Mouse (Mus musculus): ENCODE measurements around the gene Lyg1. TPM values are rescaled to one million over a fixed set of nuclear protein-coding genes. Genes with fewer than 3 reads are reported as not detected.

Gene Lyg1
- total RNA-seq, 1 experiment: not detected

- no peaks in the 10 kb centered on the region for H3K9me3 ChIP-seq (ENCODE audit: control insufficient read depth, insufficient read depth, low read depth, low read length)
- TF ChIP-seq HCFC1 (IDR thresholded peaks at IDR 0.05; ENCODE audit: borderline replicate concordance, insufficient read depth, low read length) (no peak), MAFK (IDR thresholded peaks at IDR 0.05; ENCODE audit: insufficient read depth, low read depth, low read length) (no peak), CHD2 (IDR thresholded peaks at IDR 0.05; ENCODE audit: low read depth, low read length) (no peak), ZC3H11A (IDR thresholded peaks at IDR 0.05; ENCODE audit: borderline replicate concordance, low read depth, low read length) (no peak), ZNF384 (IDR thresholded peaks at IDR 0.05; ENCODE audit: low read depth, low read length) (no peak)
- H3K27ac ChIP-seq (ENCODE audit: insufficient read depth, low read depth, low read length, poor library complexity, severe bottlenecking): no peak overlapping the region
- no peak for DNase-seq (ENCODE audit: low read depth, low spot score)
- no peaks in the 10 kb centered on the region for H3K36me3 ChIP-seq (ENCODE audit: control insufficient read depth, insufficient read depth, low read length, poor library complexity, severe bottlenecking)
- peaks cover 0 to 6% of the 10 kb centered on the region in 2 experiments; a peak in 3 of 4 replicates for H3K4me1 ChIP-seq (ENCODE audit: control insufficient read depth in 2 of 2, insufficient read depth in 2 of 2, low read length in 2 of 2, poor library complexity in 1 of 2)
- no peak overlapping the region for H3K9ac ChIP-seq (ENCODE audit: insufficient read depth, low read depth, low read length, poor library complexity, severe bottlenecking)
- in situ Hi-C loops (cut with MboI; ENCODE audit: low sequenced_read_pairs in 2 of 2, unreplicated experiment in 2 of 2): no loop called here
- no peak overlapping the region for H3K4me3 ChIP-seq (ENCODE audit: insufficient read depth in 1 of 2, low read depth in 1 of 2, low read length in 2 of 2, poor library complexity in 1 of 2, severe bottlenecking in 1 of 2)
Measured at GRCm38 (mm10) chr1:37954786-37955185, 2.8 kb downstream of the Lyg1 start.

GRCm38 (mm10) chr1:37948906-37949305 is 8.7 kb downstream of the Lyg1 start:
- Histone ChIP-seq H3K36me3 (ENCODE audit: control insufficient read depth, insufficient read depth, low read length, poor library complexity, severe bottlenecking) (no peaks in the 10 kb centered on the region), H3K9ac (ENCODE audit: insufficient read depth, low read depth, low read length, poor library complexity, severe bottlenecking) (no peak overlapping the region), H3K4me3 (ENCODE audit: insufficient read depth in 1 of 2, low read depth in 1 of 2, low read length in 2 of 2, poor library complexity in 1 of 2, severe bottlenecking in 1 of 2) (no peak overlapping the region), H3K4me1 (ENCODE audit: control insufficient read depth in 2 of 2, insufficient read depth in 2 of 2, low read length in 2 of 2, poor library complexity in 1 of 2) (no peaks in the 10 kb centered on the region), H3K9me3 (ENCODE audit: control insufficient read depth, insufficient read depth, low read depth, low read length) (no peaks in the 10 kb centered on the region), H3K27ac (ENCODE audit: insufficient read depth, low read depth, low read length, poor library complexity, severe bottlenecking) (no peak overlapping the region)
- in situ Hi-C loops (cut with MboI; ENCODE audit: low sequenced_read_pairs in 2 of 2, unreplicated experiment in 2 of 2): no loop called here
- TF ChIP-seq HCFC1 (IDR thresholded peaks at IDR 0.05; ENCODE audit: borderline replicate concordance, insufficient read depth, low read length): no peak
- TF ChIP-seq CHD2 (IDR thresholded peaks at IDR 0.05; ENCODE audit: low read depth, low read length): no peak
- no peak for TF ChIP-seq ZC3H11A (IDR thresholded peaks at IDR 0.05; ENCODE audit: borderline replicate concordance, low read depth, low read length)
- TF ChIP-seq ZNF384 (IDR thresholded peaks at IDR 0.05; ENCODE audit: low read depth, low read length): no peak
- TF ChIP-seq MAFK (IDR thresholded peaks at IDR 0.05; ENCODE audit: insufficient read depth, low read depth, low read length): no peak
- DNase-seq (ENCODE audit: low read depth, low spot score): no peak

- DNase-seq (ENCODE audit: low read depth, low spot score): peak; percentile 60
- Histone ChIP-seq H3K9ac (ENCODE audit: insufficient read depth, low read depth, low read length, poor library complexity, severe bottlenecking) (no peak overlapping the region), H3K4me3 (ENCODE audit: insufficient read depth in 1 of 2, low read depth in 1 of 2, low read length in 2 of 2, poor library complexity in 1 of 2, severe bottlenecking in 1 of 2) (no peak overlapping the region), H3K4me1 (ENCODE audit: control insufficient read depth in 2 of 2, insufficient read depth in 2 of 2, low read length in 2 of 2, poor library complexity in 1 of 2) (no peaks in the 10 kb centered on the region), H3K9me3 (ENCODE audit: control insufficient read depth, insufficient read depth, low read depth, low read length) (no peaks in the 10 kb centered on the region), H3K36me3 (ENCODE audit: control insufficient read depth, insufficient read depth, low read length, poor library complexity, severe bottlenecking) (no peaks in the 10 kb centered on the region), H3K27ac (ENCODE audit: insufficient read depth, low read depth, low read length, poor library complexity, severe bottlenecking) (no peak overlapping the region)
- in situ Hi-C loops (cut with MboI; ENCODE audit: low sequenced_read_pairs in 2 of 2, unreplicated experiment in 2 of 2): no loop called here
- TF ChIP-seq HCFC1 (IDR thresholded peaks at IDR 0.05; ENCODE audit: borderline replicate concordance, insufficient read depth, low read length) (no peak), ZC3H11A (IDR thresholded peaks at IDR 0.05; ENCODE audit: borderline replicate concordance, low read depth, low read length) (peak; percentile 37; the same call in 1 of the 2 replicates)
Measured at GRCm38 (mm10) chr1:37931806-37932205, 25.8 kb downstream of the Lyg1 start.

GRCm38 (mm10) chr1:37925971-37926370 is 31.6 kb downstream of the Lyg1 start:
- in situ Hi-C loops (cut with MboI; ENCODE audit: low sequenced_read_pairs in 2 of 2, unreplicated experiment in 2 of 2): no loop called here
- Histone ChIP-seq H3K9ac (ENCODE audit: insufficient read depth, low read depth, low read length, poor library complexity, severe bottlenecking) (no peak overlapping the region), H3K9me3 (ENCODE audit: control insufficient read depth, insufficient read depth, low read depth, low read length) (no peaks in the 10 kb centered on the region), H3K27ac (ENCODE audit: insufficient read depth, low read depth, low read length, poor library complexity, severe bottlenecking) (no peak overlapping the region), H3K4me3 (ENCODE audit: insufficient read depth in 1 of 2, low read depth in 1 of 2, low read length in 2 of 2, poor library complexity in 1 of 2, severe bottlenecking in 1 of 2) (no peak overlapping the region), H3K36me3 (ENCODE audit: control insufficient read depth, insufficient read depth, low read length, poor library complexity, severe bottlenecking) (no peaks in the 10 kb centered on the region), H3K4me1 (ENCODE audit: control insufficient read depth in 2 of 2, insufficient read depth in 2 of 2, low read length in 2 of 2, poor library complexity in 1 of 2) (peaks cover 3 to 8% of the 10 kb centered on the region in 2 experiments; a peak in 2 of 4 replicates)
- no peak for DNase-seq (ENCODE audit: low read depth, low spot score)
- TF ChIP-seq ZC3H11A (IDR thresholded peaks at IDR 0.05; ENCODE audit: borderline replicate concordance, low read depth, low read length): no peak
- TF ChIP-seq CHD2 (IDR thresholded peaks at IDR 0.05; ENCODE audit: low read depth, low read length): no peak
- TF ChIP-seq ZNF384 (IDR thresholded peaks at IDR 0.05; ENCODE audit: low read depth, low read length): no peak
- no peak for TF ChIP-seq MAFK (IDR thresholded peaks at IDR 0.05; ENCODE audit: insufficient read depth, low read depth, low read length)
- TF ChIP-seq HCFC1 (IDR thresholded peaks at IDR 0.05; ENCODE audit: borderline replicate concordance, insufficient read depth, low read length): no peak

DNA sequence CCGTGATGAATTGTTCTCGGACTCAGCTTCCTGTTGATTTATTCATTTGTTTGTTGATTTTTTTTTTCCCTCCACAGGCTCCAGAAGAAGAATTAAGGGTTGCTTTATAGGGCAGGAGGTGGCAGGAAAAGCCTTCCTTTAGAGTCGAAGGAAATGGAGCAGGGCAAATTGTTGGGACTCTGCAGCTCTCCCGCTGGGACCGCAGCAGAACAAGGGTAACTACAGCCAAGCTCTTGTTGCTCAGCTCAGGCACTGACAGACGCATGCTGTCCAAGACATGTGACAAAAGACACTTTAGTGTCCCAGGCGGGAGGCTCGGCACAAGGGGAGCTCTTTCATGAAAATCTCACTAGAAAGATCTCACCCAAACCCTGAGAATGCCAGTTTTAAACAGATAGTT is 35.0 kb downstream of the Lyg1 start:
- Histone ChIP-seq H3K4me1 (ENCODE audit: control insufficient read depth in 2 of 2, insufficient read depth in 2 of 2, low read length in 2 of 2, poor library complexity in 1 of 2) (peaks cover 3 to 8% of the 10 kb centered on the region in 2 experiments; a peak in 2 of 4 replicates), H3K9ac (ENCODE audit: insufficient read depth, low read depth, low read length, poor library complexity, severe bottlenecking) (no peak overlapping the region), H3K9me3 (ENCODE audit: control insufficient read depth, insufficient read depth, low read depth, low read length) (no peaks in the 10 kb centered on the region), H3K4me3 (ENCODE audit: insufficient read depth in 1 of 2, low read depth in 1 of 2, low read length in 2 of 2, poor library complexity in 1 of 2, severe bottlenecking in 1 of 2) (peak overlapping the region; percentile 12 to 49; a peak in 2 of 4 replicates), H3K27ac (ENCODE audit: insufficient read depth, low read depth, low read length, poor library complexity, severe bottlenecking) (no peak overlapping the region), H3K36me3 (ENCODE audit: control insufficient read depth, insufficient read depth, low read length, poor library complexity, severe bottlenecking) (no peaks in the 10 kb centered on the region)
- in situ Hi-C loops (cut with MboI; ENCODE audit: low sequenced_read_pairs in 2 of 2, unreplicated experiment in 2 of 2): no loop called here
- DNase-seq (ENCODE audit: low read depth, low spot score): no peak
- TF ChIP-seq ZC3H11A (IDR thresholded peaks at IDR 0.05; ENCODE audit: borderline replicate concordance, low read depth, low read length) (no peak), HCFC1 (IDR thresholded peaks at IDR 0.05; ENCODE audit: borderline replicate concordance, insufficient read depth, low read length) (no peak), ZNF384 (IDR thresholded peaks at IDR 0.05; ENCODE audit: low read depth, low read length) (no peak), MAFK (IDR thresholded peaks at IDR 0.05; ENCODE audit: insufficient read depth, low read depth, low read length) (no peak), CHD2 (IDR thresholded peaks at IDR 0.05; ENCODE audit: low read depth, low read length) (no peak)
